Mouse (Mus musculus) liver, embryonic 13.5 days (tissue): ENCODE measurements around the gene Fam43b. TPM values are rescaled to one million over a fixed set of nuclear protein-coding genes. Genes with fewer than 3 reads are reported as not detected.

ENCODE experiments used
- ATAC-seq: fragments of 200-750 bp; cut with Nextera tagmentation; 2 replicates; pipeline ENCODE4 v1.8.0; 2017; ENCODE audit warnings: low read depth, mild to moderate bottlenecking, moderate number of reproducible peaks, moderate library complexity
- DNase-seq: peaks from one replicate; pipeline ENCODE4 v3.0.0; 2022
- H3K27ac ChIP-seq: fragments of 300-500 bp; sonication (generic); 2 replicates; pipeline ENCODE4 v1.5.1; 2015; ENCODE audit warnings: moderate library complexity, mild to moderate bottlenecking, inconsistent platforms
- H3K27me3 ChIP-seq: fragments of 300-500 bp; sonication (generic); 2 replicates; pipeline ENCODE4 v1.6.1; 2015; ENCODE audit warnings: mild to moderate bottlenecking, inconsistent platforms
- H3K36me3 ChIP-seq: fragments of 300-500 bp; sonication (generic); 2 replicates; pipeline ENCODE4 v1.6.1; 2015; ENCODE audit warnings: mild to moderate bottlenecking, inconsistent platforms
- H3K4me1 ChIP-seq: fragments of 300-500 bp; sonication (generic); replicated peaks from 2 replicates; pipeline ENCODE4 v1.6.1; 2015; ENCODE audit warnings: inconsistent platforms
- H3K4me2 ChIP-seq: fragments of 300-500 bp; sonication (generic); 2 replicates; pipeline ENCODE4 v1.6.1; 2015; ENCODE audit warnings: inconsistent platforms, mild to moderate bottlenecking, moderate library complexity
- H3K4me3 ChIP-seq: fragments of 300-500 bp; sonication (generic); replicated peaks from 2 replicates; pipeline ENCODE4 v1.5.1; 2015; ENCODE audit warnings: mild to moderate bottlenecking, inconsistent platforms
- H3K9ac ChIP-seq: fragments of 300-500 bp; sonication (generic); 2 replicates; pipeline ENCODE4 v1.6.1; 2015; ENCODE audit warnings: mild to moderate bottlenecking, inconsistent platforms
- H3K9me3 ChIP-seq: fragments of 300-500 bp; sonication (generic); replicated peaks from 2 replicates; pipeline ENCODE4 v1.6.1; 2016; ENCODE audit warnings: inconsistent platforms
- WGBS: fragments of 180-500 bp; shearing (Covaris S2); methylation state at CpG from one replicate; pipeline ENCODE4 v1.1.7; 2015; ENCODE audit not compliant: insufficient replicate concordance; 5-methylcytosine and 5-hydroxymethylcytosine counted together
- polyA plus RNA-seq: library from polyadenylated mRNA; unstranded; fragments of >200 nt; fragmentation: Nextera tagmentation; extraction: Ambion mirVana; gene quantifications from 2 replicates; pipeline ENCODE4 v1.2.1, GENCODE M21; 2015

The Fam43b gene
- polyA plus RNA-seq, 1 experiment from 2014 or later = not detected

GRCm38 (mm10) chr4:138363511-138363910 lies 32.8 kb downstream of the Fam43b start:
- H3K9me3 ChIP-seq = no peaks in the 10 kb centered on the region
- no peaks in the 10 kb centered on the region for H3K36me3 ChIP-seq
- ATAC-seq (no peak), DNase-seq (no peak)
- no peak overlapping the region for H3K4me2 ChIP-seq
- H3K9ac ChIP-seq = no peak overlapping the region
- WGBS = 54% methylated on average over 5 of the region's 5 CpGs
- H3K27me3 ChIP-seq = peaks cover 31% of the 10 kb centered on the region
- H3K27ac ChIP-seq = no peak overlapping the region
- H3K4me3 ChIP-seq = no peak overlapping the region
- peaks cover 18% of the 10 kb centered on the region for H3K4me1 ChIP-seq

GRCm38 (mm10) chr4:138362883-138363282 lies 33.4 kb downstream of the Fam43b start:
- no peaks in the 10 kb centered on the region for H3K9me3 ChIP-seq
- no peaks in the 10 kb centered on the region for H3K36me3 ChIP-seq
- ATAC-seq (no peak), DNase-seq (no peak)
- no peak overlapping the region for H3K4me3 ChIP-seq
- H3K4me1 ChIP-seq = peaks cover 12% of the 10 kb centered on the region
- no peak overlapping the region for H3K27ac ChIP-seq
- H3K27me3 ChIP-seq = peaks cover 27% of the 10 kb centered on the region
- no peak overlapping the region for H3K4me2 ChIP-seq
- H3K9ac ChIP-seq = no peak overlapping the region
- WGBS = 61% methylated on average over 7 of the region's 7 CpGs

- ATAC-seq = no peak
- 28% methylated on average over 11 of the region's 11 CpGs for WGBS
- no peak overlapping the region for H3K9ac ChIP-seq
These were observed 34.9 kb downstream of the Fam43b start for GRCm38 (mm10) chr4:138361370-138361821.

DNA sequence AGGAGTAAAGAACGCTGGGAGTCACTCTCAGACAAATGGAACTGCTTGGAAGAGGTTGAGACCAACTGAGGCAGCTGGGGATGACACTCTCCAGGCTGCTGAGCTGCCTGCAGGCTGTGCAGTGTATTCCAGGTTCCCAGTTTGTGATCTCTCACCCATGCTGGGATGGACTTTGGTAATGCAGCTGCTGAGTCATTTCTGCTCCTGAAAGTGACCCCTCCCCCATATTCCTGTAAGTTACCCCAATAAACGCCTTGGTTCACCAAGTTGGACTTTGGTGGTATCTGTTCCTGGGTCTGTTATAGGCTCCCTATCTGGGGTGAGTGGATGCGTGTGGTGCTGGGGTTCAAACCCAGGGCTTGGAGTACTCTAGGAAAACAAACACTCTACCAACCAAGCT lies 38.2 kb downstream of the Fam43b start:
- ATAC-seq (no peak), DNase-seq (no peak)
- H3K4me3 ChIP-seq = no peak overlapping the region
- peaks cover 17% of the 10 kb centered on the region for H3K27me3 ChIP-seq
- no peaks in the 10 kb centered on the region for H3K4me1 ChIP-seq
- H3K27ac ChIP-seq = no peak overlapping the region
- H3K36me3 ChIP-seq = no peaks in the 10 kb centered on the region
- WGBS = 45% methylated on average over 3 of the region's 3 CpGs
- H3K9ac ChIP-seq = no peak overlapping the region
- no peaks in the 10 kb centered on the region for H3K9me3 ChIP-seq
- no peak overlapping the region for H3K4me2 ChIP-seq

More at GRCm38 (mm10) chr4:138361370-138361821, 34.9 kb downstream of the Fam43b start:
- H3K36me3 ChIP-seq = no peaks in the 10 kb centered on the region
- no peaks in the 10 kb centered on the region for H3K9me3 ChIP-seq
- no peak for DNase-seq
- H3K27me3 ChIP-seq = peaks cover 19% of the 10 kb centered on the region
- no peak overlapping the region for H3K4me2 ChIP-seq
- H3K27ac ChIP-seq = no peak overlapping the region
- H3K4me3 ChIP-seq = no peak overlapping the region
- 0 out of 2 replicates have a peak, but pooled peaks cover 2% of the 10 kb centered on the region for H3K4me1 ChIP-seq

GRCm38 (mm10) chr4:138356551-138356950 lies 39.8 kb downstream of the Fam43b start:
- Histone ChIP-seq H3K4me3 (no peak overlapping the region), H3K9ac (no peak overlapping the region), H3K27ac (no peak overlapping the region), H3K9me3 (no peaks in the 10 kb centered on the region), H3K4me1 (no peaks in the 10 kb centered on the region), H3K27me3 (peaks cover 12% of the 10 kb centered on the region), H3K36me3 (no peaks in the 10 kb centered on the region), H3K4me2 (no peak overlapping the region)
- WGBS = 89% methylated on average over 12 of the region's 12 CpGs
- DNase-seq = no peak
- ATAC-seq = no peak

GRCm38 (mm10) chr4:138356141-138356540 lies 40.2 kb downstream of the Fam43b start:
- H3K36me3 ChIP-seq = no peaks in the 10 kb centered on the region
- DNase-seq = no peak
- no peak overlapping the region for H3K4me3 ChIP-seq
- no peaks in the 10 kb centered on the region for H3K9me3 ChIP-seq
- WGBS = 63% methylated on average over 8 of the region's 8 CpGs
- no peak overlapping the region for H3K27ac ChIP-seq
- no peak overlapping the region for H3K4me2 ChIP-seq
- ATAC-seq = no peak
- peaks cover 8% of the 10 kb centered on the region for H3K27me3 ChIP-seq
- H3K4me1 ChIP-seq = no peaks in the 10 kb centered on the region
- no peak overlapping the region for H3K9ac ChIP-seq

GRCm38 (mm10) chr4:138355496-138355895 lies 40.8 kb downstream of the Fam43b start:
- H3K36me3 ChIP-seq = no peaks in the 10 kb centered on the region
- H3K4me2 ChIP-seq = no peak overlapping the region
- ATAC-seq (no peak), DNase-seq (no peak)
- no peak overlapping the region for H3K9ac ChIP-seq
- H3K4me1 ChIP-seq = no peaks in the 10 kb centered on the region
- no peak overlapping the region for H3K27ac ChIP-seq
- no peaks in the 10 kb centered on the region for H3K9me3 ChIP-seq
- WGBS = 54% methylated on average over 2 of the region's 2 CpGs
- no peak overlapping the region for H3K4me3 ChIP-seq
- H3K27me3 ChIP-seq = peaks cover 2% of the 10 kb centered on the region; the same call in 1 of the 2 replicates

- ATAC-seq (no peak), DNase-seq (no peak)
- no peaks in the 10 kb centered on the region for H3K4me1 ChIP-seq
- no peak overlapping the region for H3K9ac ChIP-seq
- H3K27ac ChIP-seq = no peak overlapping the region
- H3K9me3 ChIP-seq = no peaks in the 10 kb centered on the region
- no peak overlapping the region for H3K4me2 ChIP-seq
- WGBS = 66% methylated on average over 10 of the region's 10 CpGs
- H3K4me3 ChIP-seq = no peak overlapping the region
- H3K27me3 ChIP-seq = no peaks in the 10 kb centered on the region
- no peaks in the 10 kb centered on the region for H3K36me3 ChIP-seq
These were observed 42.7 kb downstream of the Fam43b start for GRCm38 (mm10) chr4:138353438-138354171.

- no peaks in the 10 kb centered on the region for H3K36me3 ChIP-seq
- DNase-seq (no peak), ATAC-seq (no peak)
- no peaks in the 10 kb centered on the region for H3K4me1 ChIP-seq
- no peak overlapping the region for H3K9ac ChIP-seq
- WGBS = 77% methylated on average over 6 of the region's 6 CpGs
- H3K4me2 ChIP-seq = no peak overlapping the region
- no peak overlapping the region for H3K4me3 ChIP-seq
- H3K27me3 ChIP-seq = no peaks in the 10 kb centered on the region
- no peaks in the 10 kb centered on the region for H3K9me3 ChIP-seq
- H3K27ac ChIP-seq = no peak overlapping the region
These were observed 43.6 kb downstream of the Fam43b start for GRCm38 (mm10) chr4:138352692-138353091.

- Histone ChIP-seq H3K4me1 (no peaks in the 10 kb centered on the region), H3K4me2 (no peak overlapping the region), H3K9me3 (no peaks in the 10 kb centered on the region), H3K9ac (no peak overlapping the region), H3K27me3 (no peaks in the 10 kb centered on the region), H3K36me3 (no peaks in the 10 kb centered on the region), H3K4me3 (no peak overlapping the region), H3K27ac (no peak overlapping the region)
- DNase-seq = no peak
- 57% methylated on average over 5 of the region's 5 CpGs for WGBS
- no peak for ATAC-seq
These were observed 44.5 kb downstream of the Fam43b start for GRCm38 (mm10) chr4:138351821-138352220.

- no peak for ATAC-seq
- WGBS = 59% methylated on average over 7 of the region's 7 CpGs
- no peak overlapping the region for H3K27ac ChIP-seq
- H3K4me2 ChIP-seq = no peak overlapping the region
- no peaks in the 10 kb centered on the region for H3K27me3 ChIP-seq
- DNase-seq = no peak
- no peak overlapping the region for H3K4me3 ChIP-seq
- no peaks in the 10 kb centered on the region for H3K36me3 ChIP-seq
- H3K9ac ChIP-seq = no peak overlapping the region
- no peaks in the 10 kb centered on the region for H3K9me3 ChIP-seq
- no peaks in the 10 kb centered on the region for H3K4me1 ChIP-seq
These were observed 47.6 kb downstream of the Fam43b start for GRCm38 (mm10) chr4:138348716-138349115.

GRCm38 (mm10) chr4:138347280-138347679 lies 49.0 kb downstream of the Fam43b start:
- ATAC-seq (no peak), DNase-seq (no peak)
- H3K4me1 ChIP-seq = peaks cover 7% of the 10 kb centered on the region
- no peak overlapping the region for H3K4me3 ChIP-seq
- H3K4me2 ChIP-seq = no peak overlapping the region
- no peaks in the 10 kb centered on the region for H3K9me3 ChIP-seq
- H3K27me3 ChIP-seq = no peaks in the 10 kb centered on the region
- no peaks in the 10 kb centered on the region for H3K36me3 ChIP-seq
- no peak overlapping the region for H3K9ac ChIP-seq
- no peak overlapping the region for H3K27ac ChIP-seq
- 48% methylated on average over 1 of the region's 1 CpGs for WGBS
